Mouse (Mus musculus): ENCODE results near the gene Slc16a7.

Slc16a7 gene

DNA sequence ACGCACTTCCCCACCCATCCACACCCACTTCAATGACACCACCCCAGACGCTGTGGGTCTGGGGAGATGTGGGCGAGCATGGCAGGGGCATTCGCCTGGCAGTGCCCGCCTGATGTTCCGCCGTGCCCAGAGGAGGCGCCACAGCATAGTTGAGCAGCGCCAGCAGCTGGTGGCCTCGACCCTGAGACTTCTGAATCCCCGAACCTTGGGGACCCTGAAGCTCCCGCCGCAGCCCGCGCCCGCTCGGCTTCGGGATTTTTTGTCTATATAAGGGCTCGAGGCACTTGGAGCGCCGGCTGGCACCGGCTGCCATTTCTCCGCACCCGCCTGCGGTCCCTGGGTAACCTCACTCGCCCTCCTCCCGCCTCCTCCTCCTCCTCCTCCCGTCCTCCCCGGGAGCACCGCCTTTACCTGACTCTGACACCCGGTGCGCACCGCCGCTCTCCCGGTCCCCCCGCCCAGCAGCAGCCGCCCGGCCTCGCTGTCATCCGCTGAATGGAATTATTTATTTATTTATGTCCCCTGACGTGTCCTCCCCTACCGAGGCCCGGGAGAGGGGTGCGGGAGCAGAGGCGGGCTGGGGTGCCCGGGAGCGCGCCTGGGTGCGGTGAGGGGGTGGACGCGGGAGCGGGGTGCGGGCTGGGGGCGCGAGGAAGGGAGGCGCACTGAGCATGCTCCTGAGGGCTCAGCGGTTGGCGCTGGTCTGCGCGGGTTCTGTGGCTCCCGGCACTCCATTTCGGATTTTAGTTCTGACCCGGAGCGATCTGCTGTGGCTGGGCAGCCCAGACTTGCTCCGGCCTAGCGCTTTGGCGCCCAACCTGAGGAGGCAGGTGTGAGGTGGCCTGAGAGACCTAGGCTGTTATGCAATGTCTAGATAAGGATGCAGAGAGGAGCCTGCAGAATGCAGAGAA, at the start of gene Slc16a7:
TSS of gene Slc16a7 (minus strand) at position 590 of the 911 bp plus-strand sequence.
- WGBS: under 1% methylated on average over 66 of the region's 67 CpGs

DNA sequence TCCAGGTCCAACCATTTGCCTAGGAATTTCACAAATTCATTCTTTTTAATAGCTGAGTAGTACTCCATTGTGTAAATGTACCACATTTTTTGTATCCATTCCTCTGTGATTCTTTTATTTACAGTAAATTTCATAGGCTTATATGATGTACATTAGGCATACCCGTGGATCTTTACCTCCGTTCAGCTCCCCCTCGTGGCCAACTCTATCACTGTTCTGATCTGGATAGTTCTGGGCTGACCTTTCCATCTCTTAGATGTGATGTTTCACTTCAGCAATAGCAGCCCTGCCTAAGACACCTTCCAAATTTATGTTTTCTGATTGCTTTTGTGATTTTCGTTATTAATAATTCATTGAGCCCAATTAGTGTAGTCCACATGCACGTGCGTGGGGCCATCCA, 29.5 kb upstream of the Slc16a7 start:
- 76% methylated on average over 6 of the region's 6 CpGs for WGBS

DNA sequence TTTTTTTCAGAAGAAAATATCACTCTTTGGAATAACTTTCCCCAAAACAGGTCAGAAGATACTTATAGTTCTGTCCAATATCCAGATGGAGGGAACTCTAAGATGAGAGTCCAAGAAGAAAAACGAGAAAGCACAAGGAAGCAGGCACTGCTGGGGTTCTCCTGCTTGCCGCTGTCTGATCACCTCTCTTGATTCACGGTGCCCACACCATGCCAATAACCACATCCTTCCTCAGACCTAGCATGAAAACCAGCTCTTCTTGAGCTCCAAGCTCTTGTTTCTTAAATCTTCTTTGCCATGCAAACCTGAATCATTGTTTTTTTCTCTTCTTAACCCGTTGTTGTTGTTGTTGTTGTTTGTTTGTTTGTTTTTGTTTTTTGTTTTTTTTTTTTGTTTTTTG, 10.5 kb upstream of the Slc16a7 start:
- 85% methylated on average over 4 of the region's 4 CpGs for WGBS

DNA sequence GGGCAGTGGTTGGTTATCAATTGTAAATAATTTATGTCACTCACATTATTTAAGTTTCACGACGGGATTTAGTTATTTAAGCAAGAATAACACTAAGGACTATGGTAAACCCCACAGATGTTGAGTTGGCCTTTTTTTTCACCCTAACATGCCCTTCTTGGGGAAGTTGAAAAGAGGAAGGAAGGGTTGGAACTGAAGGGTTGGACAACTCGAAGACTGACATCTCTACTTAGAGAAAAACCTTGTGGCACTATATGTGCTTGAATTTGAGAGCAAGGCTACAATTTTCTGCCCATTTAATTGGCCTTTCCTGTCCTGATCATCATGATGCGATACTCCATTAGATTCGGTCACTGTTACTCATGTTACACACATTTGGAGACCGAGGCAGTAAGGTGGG, 746 bp upstream of the Slc16a7 start:
- 68% methylated on average over 6 of the region's 6 CpGs for WGBS

DNA sequence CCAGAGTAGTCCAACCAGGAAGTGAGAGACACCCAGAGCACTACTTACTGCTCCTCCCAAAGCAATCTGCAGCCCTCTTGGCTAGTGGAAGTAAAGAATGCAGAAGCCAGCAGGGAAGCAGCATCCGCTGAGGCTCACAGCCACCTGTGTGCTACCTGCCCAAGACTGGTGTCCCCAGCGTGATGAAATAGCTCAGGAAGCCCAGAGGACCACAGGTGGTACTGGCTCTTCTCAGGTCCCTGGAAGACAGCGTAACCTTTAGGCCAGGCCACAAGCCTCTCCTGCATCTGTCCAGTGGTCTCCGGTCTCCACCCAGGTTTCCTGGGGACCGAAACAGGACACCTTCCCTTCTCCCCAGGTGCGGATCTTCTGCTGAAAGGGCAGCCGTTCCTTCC, 787 bp downstream of the Slc16a7 start:
- WGBS: 18% methylated on average over 7 of the region's 7 CpGs

DNA sequence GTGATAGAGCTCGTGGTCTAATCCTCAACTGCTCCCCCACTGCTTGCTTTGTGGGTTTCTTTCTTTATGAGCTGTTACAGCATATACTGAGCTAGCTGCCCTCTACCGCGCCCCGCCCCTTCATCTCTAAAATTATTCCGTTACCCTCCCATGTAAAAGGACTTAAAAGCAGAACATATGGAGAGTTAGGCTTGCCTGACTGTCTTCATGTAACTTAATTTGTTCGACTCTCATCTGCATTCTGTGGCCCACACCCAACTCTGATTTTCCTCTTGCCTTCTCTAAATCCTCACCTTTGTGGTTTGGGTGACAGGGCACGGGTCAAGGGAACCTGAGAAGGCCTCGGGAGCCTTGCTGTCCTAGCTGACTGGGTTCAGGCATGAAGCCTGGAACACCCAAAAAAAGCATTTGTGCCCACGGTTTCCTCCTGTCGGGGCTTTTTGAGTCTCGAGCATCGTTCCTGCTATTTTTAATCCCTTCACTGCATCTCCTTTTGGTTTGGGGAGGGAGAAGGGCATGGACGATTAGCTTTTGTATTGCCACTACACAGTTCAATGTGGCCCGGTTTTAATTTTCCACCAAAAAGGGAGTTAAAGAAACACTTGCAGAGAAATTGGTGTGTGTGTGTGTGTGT, 1.4 kb downstream of the Slc16a7 start:
- WGBS: 26% methylated on average over 14 of the region's 14 CpGs

DNA sequence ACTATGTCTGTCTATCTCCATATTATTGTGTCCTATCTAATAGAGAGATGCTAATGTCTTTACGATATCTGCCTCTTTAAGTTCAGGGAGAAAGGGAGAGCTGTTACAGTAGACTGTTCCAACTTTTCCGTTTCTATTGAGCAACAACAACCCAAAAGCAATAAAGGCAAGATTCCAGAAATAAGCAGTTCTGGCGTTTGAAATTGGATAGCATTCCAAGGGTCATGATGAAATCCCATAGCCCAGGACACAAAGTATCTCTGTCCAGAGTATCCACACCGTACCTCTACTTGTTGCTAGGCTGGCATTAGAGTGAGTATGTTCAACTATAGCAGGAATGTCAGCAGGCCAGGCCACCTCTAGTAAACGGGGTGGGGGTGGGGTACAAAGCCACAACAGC, 13.7 kb downstream of the Slc16a7 start:
- WGBS: 70% methylated on average over 5 of the region's 5 CpGs

DNA sequence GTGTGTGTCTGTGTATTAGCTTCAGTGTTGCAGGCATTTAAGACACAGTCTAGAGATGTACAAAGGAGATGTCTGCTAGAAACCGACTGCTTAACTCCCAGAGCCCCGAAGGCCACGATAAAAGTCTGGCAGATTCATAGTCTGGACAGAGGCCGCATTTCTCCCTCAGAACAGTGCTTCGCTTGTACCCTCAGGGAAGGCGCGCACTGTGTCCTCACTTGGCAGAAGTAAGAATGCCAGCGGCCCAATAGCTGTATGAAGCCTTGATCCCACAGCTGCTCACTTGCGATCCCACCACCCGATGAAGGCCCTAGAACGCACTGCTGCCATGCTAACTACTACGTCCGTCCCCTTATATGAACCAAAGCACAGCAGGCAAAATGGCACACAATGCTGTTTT, 16.6 kb downstream of the Slc16a7 start:
- WGBS: 76% methylated on average over 13 of the region's 13 CpGs

DNA sequence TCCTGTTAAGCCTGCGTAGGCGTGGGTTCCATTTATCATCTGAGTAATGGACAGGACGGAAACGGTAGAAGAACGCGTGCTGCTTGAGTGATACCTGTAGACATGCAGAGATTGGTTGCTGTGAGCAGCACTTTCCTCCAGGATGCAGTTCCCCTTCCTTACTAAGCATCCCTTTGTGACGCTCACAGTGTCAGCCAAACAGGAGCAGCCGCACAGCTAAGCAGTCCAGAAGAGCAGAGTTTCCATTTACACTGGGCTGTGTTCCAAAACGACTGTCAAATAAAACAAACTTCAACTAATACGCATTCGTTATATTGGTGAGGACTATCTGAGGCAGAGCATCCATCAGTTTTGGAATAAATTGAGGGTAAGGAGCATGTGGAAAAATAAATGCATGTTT, 17.8 kb downstream of the Slc16a7 start:
- WGBS: 68% methylated on average over 11 of the region's 11 CpGs

DNA sequence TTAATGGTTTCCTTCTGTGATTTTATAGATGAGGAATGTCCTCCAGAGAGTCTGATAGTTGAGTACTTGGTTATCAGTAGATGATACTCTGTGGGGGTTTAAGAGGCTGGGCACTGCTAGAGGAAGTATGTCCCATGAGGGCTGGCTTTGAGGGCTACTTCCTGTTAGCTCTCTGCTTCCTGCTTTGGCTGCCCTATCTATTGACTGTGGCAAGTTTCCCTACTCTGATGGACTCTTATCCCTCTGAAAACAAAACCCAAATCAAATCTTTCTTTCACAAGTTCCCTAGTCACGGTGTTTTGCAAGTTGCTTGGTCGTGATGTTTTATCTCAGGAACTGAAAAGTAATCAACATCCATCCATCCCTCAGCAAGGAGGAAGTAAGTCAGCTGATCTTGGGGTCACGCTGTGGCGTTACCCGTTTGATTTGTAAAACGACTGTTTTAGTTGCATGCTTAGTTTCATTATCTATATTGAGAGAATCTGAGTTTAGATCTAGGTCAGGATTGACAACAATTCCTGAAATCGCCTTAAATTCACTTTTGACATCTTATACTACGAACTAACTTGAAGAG, 19.1 kb downstream of the Slc16a7 start:
- WGBS: 78% methylated on average over 8 of the region's 8 CpGs

DNA sequence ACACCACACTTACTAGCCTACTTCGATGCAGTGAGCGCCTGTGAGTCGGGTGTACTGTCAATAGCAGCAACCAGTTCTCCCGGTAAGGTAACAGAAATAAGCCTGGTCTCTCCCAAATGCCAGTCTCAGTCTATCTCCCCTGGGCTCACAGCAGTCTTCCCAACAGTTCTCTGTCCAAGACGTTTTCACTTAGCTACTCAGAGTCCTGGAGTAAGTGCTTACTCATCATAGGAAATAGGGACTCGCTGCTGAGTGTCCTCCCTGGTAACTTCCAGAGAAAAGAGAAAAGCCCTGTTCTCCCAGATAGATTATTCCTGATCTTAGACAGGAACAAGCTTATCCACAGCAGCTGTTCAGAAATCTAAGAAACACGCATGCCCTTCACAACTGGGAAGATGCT, 30.8 kb downstream of the Slc16a7 start:
- WGBS: 76% methylated on average over 7 of the region's 7 CpGs

DNA sequence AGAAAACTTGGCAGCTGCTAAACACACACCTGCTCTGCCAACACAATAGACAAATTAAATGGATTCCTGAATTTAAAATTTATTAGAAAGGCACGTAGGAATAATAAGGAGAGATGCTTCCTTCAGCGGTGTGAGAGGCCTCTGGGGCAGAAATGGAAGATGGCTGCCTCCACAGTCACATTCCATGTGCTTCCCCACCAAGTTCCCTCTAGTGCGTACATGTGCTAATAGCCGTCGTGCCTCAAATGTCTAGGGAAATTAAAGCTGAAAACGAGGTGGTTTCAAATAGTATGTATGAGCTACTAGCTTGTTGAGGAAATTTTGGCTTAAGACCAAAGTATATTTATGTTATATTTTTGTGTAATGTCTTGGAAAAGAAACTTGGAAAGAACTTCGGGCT, 36.5 kb downstream of the Slc16a7 start:
- WGBS: 57% methylated on average over 7 of the region's 7 CpGs

DNA sequence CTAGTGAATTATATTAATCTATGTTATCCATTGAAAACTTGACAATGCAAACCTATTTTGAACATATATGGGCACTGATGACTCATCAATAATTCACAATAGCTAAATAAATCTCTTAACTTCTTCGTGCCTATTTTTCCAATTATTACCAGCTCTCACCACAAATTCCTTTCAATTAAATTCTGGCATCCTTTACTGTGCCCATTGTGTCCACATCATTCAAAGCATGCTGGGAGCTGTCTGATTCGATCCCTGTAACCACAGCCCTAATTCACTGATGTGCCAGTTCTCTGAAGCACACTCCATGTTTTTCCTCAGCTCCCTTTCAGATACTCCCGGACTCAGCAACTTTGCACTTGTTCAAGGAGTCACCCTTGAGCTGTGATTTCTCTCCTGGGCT, 41.1 kb downstream of the Slc16a7 start:
- WGBS: 57% methylated on average over 3 of the region's 3 CpGs

DNA sequence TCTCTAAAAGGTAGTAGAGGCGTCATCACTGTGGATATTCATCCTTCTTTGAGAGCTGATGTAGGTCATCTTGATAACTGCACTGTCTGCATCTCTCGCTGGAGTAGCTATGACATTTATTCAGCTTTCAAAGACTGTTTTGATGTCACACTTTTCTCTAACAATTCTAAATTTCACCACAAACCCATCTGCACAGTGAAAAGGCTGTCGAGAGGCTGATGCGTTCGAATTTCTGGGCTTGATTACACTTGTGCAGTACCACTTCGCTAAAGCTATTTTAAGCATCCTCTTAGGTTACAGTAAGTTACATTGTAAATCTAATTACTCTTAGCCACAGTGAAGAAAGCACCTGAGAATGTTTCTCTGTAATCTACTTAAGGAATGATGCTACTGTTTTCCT, 42.1 kb downstream of the Slc16a7 start:
- 41% methylated on average over 6 of the region's 6 CpGs for WGBS

DNA sequence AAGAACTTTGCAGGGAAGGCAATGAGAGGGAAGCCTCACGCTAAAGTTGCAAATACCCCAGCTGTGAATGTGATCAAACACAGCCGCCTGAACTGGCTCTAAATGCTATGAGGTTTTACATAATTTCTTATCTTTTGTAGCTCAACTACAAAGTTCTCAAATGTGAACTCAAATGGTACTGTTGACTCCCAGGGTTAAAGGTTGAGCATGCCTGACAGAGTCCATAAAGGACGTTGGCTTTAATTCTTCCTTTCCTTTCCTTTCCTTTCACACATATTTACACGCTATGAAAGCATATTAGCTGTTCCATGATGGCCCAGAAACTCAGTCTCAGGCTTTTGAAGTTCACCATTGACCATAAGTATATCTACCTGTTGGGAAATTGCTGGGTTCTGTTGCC, 42.9 kb downstream of the Slc16a7 start:
- 84% methylated on average over 4 of the region's 4 CpGs for WGBS

DNA sequence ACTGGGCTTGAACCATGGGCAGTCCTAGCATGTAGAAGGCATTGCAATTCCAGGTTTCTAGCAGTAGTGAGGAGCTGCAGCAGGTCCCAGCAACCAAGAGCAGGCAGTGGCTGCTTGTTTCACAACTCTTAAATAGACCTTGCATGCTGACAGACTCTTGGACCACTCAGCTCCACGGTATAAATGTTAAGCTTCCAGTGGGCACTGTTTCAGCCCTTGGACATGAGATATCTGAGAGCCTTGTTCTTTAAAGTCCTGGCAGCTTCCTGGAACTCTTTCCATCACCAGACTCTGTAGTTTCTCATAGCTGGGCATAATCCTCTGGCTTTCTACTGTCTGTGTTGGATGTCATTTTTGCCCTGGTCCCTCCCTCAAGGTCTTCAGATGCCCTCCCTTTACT, 43.7 kb downstream of the Slc16a7 start:
- WGBS: 43% methylated on average over 1 of the region's 1 CpGs

DNA sequence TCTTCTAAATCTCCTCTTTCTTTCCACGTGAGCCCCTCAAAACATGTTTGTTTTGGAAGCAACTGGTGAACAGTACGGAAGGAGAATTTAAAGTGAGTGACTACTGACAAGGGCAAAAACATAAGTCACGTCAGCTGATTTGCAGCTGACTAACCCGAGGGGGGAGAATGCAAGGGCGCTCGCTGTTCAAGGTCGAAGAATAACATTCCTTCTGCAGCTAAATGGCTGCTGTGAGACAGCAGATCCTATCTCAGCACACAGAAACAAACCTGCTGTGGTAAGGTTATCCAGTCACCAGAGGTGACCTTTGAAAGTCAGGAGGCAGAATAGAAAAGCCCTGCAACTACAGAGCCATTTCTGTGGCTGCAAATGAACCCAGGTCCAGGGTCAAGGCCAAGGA, 47.1 kb downstream of the Slc16a7 start:
- 77% methylated on average over 7 of the region's 7 CpGs for WGBS

DNA sequence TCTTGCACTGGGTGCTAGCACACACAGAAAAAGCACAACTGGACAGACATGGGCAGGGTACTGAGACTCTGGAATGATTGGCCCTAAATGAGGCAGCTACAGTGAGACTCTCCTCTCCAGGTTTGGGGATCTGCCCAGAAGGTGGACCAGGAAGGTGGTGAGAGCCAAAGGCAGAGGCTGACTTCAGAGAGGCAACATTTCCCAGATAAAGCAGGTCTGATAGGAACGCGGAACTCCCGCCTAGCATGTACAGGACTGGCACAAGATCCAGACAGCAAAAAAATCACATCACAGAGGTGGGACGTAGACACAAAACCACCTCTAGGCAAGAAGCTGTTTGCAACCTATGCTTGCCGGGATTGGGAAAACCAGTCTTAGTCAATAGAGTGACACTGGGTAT, 55.5 kb downstream of the Slc16a7 start:
- WGBS: 97% methylated on average over 5 of the region's 5 CpGs

DNA sequence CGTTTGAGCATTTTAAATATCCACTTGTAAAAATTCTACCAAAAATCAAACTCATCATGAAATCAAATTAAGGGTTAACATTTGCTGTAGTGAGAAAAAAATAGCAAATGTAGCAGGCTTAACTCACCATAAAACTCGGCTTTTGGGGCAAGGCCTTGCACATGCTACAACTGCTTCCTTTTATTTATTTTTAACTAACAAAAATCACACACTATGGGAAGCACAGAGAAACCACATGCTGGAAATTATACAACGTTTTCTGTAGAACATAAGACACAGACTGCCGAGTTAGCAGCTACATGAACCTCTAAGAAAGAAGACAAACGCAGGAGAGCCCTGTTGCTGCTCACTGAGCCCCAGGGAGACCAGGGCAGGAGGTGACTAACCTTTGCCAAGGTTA, 57.9 kb downstream of the Slc16a7 start:
- 47% methylated on average over 5 of the region's 5 CpGs for WGBS

DNA sequence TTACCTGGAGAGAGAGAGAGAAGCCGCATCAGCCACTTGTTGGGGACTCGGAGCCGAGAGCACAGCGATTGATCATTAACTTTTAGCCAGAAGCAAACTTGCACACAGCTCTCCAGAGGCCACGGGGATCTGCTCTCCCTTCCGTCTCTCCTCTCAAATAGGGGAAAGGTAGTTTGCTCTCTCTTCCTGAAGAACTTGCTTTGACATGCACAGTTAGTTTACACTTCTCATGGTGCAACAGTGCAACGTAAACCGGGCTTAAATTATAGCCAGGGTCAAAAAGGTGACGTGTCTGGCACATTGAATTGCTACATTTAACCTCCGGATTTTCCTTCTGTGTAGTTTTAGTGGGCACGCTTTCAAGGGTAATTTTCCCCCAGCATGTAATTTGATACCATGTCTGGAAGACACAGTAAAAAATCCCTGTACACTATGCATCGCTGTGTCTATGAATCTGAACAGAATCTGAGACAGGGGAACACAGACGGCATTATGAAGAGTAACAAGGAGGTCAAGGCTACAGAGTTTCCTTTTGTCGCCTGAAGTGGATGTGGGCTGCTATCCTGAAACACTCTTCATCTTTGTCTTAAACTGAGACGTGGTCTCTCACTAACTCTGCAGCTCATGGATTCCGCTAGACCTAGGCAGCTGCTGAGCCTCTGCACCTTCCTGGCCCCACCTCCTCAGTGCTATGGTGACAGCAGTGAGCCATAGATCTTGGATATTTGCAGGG, 60.8 kb downstream of the Slc16a7 start:
- WGBS: 70% methylated on average over 16 of the region's 16 CpGs

DNA sequence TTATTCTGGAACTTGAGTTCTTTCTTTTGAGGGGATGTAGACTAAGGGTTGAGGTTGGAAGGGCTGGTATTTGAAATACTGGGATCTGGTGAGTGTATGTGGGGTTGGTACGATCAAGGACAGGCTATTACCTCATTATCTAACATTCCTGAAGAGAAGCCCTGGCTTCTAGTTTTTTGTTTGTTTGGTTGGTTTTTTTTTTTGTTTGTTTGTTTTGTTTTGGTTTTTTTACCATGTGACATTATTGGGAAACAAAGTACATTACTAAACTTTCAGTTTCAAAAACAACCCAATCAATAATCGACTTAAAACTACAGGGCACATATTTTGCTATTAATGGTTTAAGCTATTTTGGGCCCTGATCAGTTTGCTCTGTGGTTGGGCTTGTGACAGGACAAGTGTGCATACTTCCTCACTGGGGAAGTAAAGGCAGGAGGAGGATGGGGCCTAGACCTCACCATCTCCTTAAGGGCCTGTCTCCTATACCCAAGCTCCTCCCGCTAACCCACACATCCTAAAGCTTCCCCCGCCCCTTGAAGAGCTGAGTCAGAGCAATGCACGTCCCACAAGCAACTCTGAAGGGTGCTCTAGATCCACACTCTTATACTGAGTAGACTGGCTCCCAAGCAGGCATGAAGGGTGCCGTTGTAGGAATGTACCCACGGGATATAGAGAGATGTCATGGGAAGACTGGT, 64.2 kb downstream of the Slc16a7 start:
- 79% methylated on average over 7 of the region's 7 CpGs for WGBS

All from cerebral cortex, adult 2 months (tissue).